ENCODE assay signal across 12 mouse cellular contexts in the genomic region with DNA sequence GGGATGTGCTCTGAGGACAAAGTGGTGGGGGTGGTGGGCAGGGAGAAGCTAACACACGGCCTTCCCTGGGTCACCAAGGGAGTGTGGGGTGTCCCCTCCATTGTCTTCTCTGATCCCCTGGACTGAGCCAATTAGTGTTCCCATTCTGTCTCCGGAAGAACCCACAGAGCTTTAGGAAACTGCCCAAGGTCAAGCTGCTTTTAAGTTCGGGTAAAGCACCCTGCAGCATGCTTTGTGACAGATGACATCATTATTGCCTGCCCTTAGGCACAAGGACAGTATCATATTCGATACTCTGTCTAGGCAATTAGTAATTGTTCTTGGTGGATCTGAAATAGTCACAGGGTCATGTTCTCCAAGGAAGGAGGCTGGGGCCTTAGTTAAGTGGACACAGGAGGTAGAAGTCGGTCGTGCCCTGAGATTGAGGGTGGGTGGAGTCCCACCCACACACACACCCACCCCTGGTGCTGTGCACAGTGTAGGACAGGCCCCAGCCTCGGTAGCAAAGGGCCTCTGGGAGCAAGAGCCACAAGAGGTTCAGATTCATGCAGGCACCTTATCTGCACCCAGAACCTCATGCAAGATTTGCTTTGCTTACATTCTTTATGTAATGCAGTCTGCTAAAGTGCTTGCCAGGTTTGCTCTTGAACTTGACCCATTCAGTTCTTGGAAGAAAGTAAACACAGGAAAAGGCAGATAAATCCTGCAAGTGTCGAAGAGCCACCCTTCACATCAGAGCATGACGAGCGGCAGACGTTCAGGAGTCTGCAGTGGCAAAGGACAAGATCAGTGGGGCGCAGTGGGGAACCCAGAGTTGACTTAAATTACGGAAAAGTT. TPM values are rescaled to one million over a fixed set of nuclear protein-coding genes. Genes with fewer than 3 reads are reported as not detected.
DNase-seq lines count a peak whose midpoint lies in the region; ATAC-seq lines count a peak whose summit lies in the region.
"Had no signal": no experiment of that assay in that cellular context is flagged by ENCODE, and none has a peak within 500 bp of the region (broad histone marks: within the 10 kb centered on the region; RNA-seq: fewer than 3 reads in every experiment).

No protein-coding gene starts in this region.

- H3K9me3 ChIP-seq in forebrain, embryonic 11.5 days (ENCODE audit: control insufficient read depth, low read length), result no peaks in the 10 kb centered on the region
- no peaks in the 10 kb centered on the region for H3K9me3 ChIP-seq in forebrain, embryonic 15.5 days
- no peaks in the 10 kb centered on the region for H3K9me3 ChIP-seq in kidney, embryonic 16.5 days (ENCODE audit: low read length)
- H3K9me3 ChIP-seq in hindbrain, embryonic 16.5 days (ENCODE audit: control insufficient read depth, low read length), result no peaks in the 10 kb centered on the region
- H3K9me3 ChIP-seq in midbrain, embryonic 14.5 days (ENCODE audit: control insufficient read depth, low read length), result no peaks in the 10 kb centered on the region

- no peak overlapping the region for H3K4me3 ChIP-seq in forebrain, embryonic 11.5 days (ENCODE audit: low read depth, low read length)
- H3K4me3 ChIP-seq in forebrain, embryonic 15.5 days, result no peak overlapping the region
- no peak overlapping the region for H3K4me3 ChIP-seq in kidney, embryonic 16.5 days (ENCODE audit: low read length)
- H3K4me3 ChIP-seq in hindbrain, embryonic 16.5 days (ENCODE audit: low read length), result no peak overlapping the region
- H3K4me3 ChIP-seq in midbrain, embryonic 14.5 days (replicated peaks; ENCODE audit: low read depth, low read length), result no peak overlapping the region

- H3K9ac ChIP-seq in forebrain, embryonic 11.5 days (ENCODE audit: low read length), result no peak overlapping the region
- H3K9ac ChIP-seq in forebrain, embryonic 15.5 days (replicated peaks), result no peak overlapping the region
- no peak overlapping the region for H3K9ac ChIP-seq in kidney, embryonic 16.5 days (replicated peaks; ENCODE audit: low read length)
- H3K9ac ChIP-seq in hindbrain, embryonic 16.5 days (ENCODE audit: low read depth, low read length), result no peak overlapping the region
- H3K9ac ChIP-seq in midbrain, embryonic 14.5 days (replicated peaks; ENCODE audit: low read length), result no peak overlapping the region

- no peaks in the 10 kb centered on the region for H3K27me3 ChIP-seq in forebrain, embryonic 11.5 days (ENCODE audit: control insufficient read depth, insufficient read depth, low read length)
- no peaks in the 10 kb centered on the region for H3K27me3 ChIP-seq in forebrain, embryonic 15.5 days
- no peaks in the 10 kb centered on the region for H3K27me3 ChIP-seq in kidney, embryonic 16.5 days (ENCODE audit: insufficient read depth, low read length)
- H3K27me3 ChIP-seq in hindbrain, embryonic 16.5 days (replicated peaks; ENCODE audit: control insufficient read depth, insufficient read depth, low read length), result no peaks in the 10 kb centered on the region
- no peaks in the 10 kb centered on the region for H3K27me3 ChIP-seq in midbrain, embryonic 14.5 days (ENCODE audit: control insufficient read depth, insufficient read depth, low read length)

- H3K36me3 ChIP-seq in forebrain, embryonic 11.5 days (ENCODE audit: control insufficient read depth, insufficient read depth, low read length), result peaks cover 19% of the 10 kb centered on the region; the same call in 1 of the 2 replicates
- peaks cover 41% of the 10 kb centered on the region for H3K36me3 ChIP-seq in forebrain, embryonic 15.5 days
- peaks cover 47% of the 10 kb centered on the region for H3K36me3 ChIP-seq in kidney, embryonic 16.5 days (ENCODE audit: insufficient read depth, low read length)
- H3K36me3 ChIP-seq in hindbrain, embryonic 16.5 days (ENCODE audit: control insufficient read depth, insufficient read depth, low read length), result peaks cover 25% of the 10 kb centered on the region
- peaks cover 48% of the 10 kb centered on the region for H3K36me3 ChIP-seq in midbrain, embryonic 14.5 days (ENCODE audit: control insufficient read depth, insufficient read depth, low read length)

- H3K4me2 ChIP-seq in forebrain, embryonic 11.5 days (ENCODE audit: low read depth, low read length, severe bottlenecking), result no peak overlapping the region
- H3K4me2 ChIP-seq in forebrain, embryonic 15.5 days (replicated peaks), result no peak overlapping the region
- H3K4me2 ChIP-seq in kidney, embryonic 16.5 days (replicated peaks; ENCODE audit: low read depth, low read length), result no peak overlapping the region
- H3K4me2 ChIP-seq in hindbrain, embryonic 16.5 days (ENCODE audit: low read length), result no peak overlapping the region
- H3K4me2 ChIP-seq in midbrain, embryonic 14.5 days (ENCODE audit: low read length), result no peak overlapping the region

- 74% methylated on average over 13 of the region's 13 CpGs for WGBS in forebrain, embryonic 11.5 days
- WGBS in forebrain, embryonic 15.5 days, result 67% methylated on average over 13 of the region's 13 CpGs
- 40% methylated on average over 13 of the region's 13 CpGs for WGBS in kidney, embryonic 16.5 days
- 67% methylated on average over 13 of the region's 13 CpGs for WGBS in hindbrain, embryonic 16.5 days
- WGBS in midbrain, embryonic 14.5 days, result 66% methylated on average over 13 of the region's 13 CpGs

- H3K4me1 ChIP-seq in forebrain, embryonic 11.5 days (replicated peaks; ENCODE audit: control insufficient read depth, insufficient read depth, low read length), result no peaks in the 10 kb centered on the region
- H3K4me1 ChIP-seq in forebrain, embryonic 15.5 days, result no peaks in the 10 kb centered on the region
- H3K4me1 ChIP-seq in kidney, embryonic 16.5 days (ENCODE audit: insufficient read depth, low read length), result peaks cover 3% of the 10 kb centered on the region; the same call in 1 of the 2 replicates
- H3K4me1 ChIP-seq in hindbrain, embryonic 16.5 days (ENCODE audit: control insufficient read depth, insufficient read depth, low read depth, low read length), result no peaks in the 10 kb centered on the region
- H3K4me1 ChIP-seq in midbrain, embryonic 14.5 days (ENCODE audit: control insufficient read depth, insufficient read depth, low read length), result no peaks in the 10 kb centered on the region

- no peak for DNase-seq in forebrain, embryonic 11.5 days (ENCODE audit: low spot score)
- no peak for DNase-seq in kidney, postnatal 14 days
- no peak for DNase-seq in midbrain, embryonic 14.5 days
- DNase-seq in cerebellum, adult 18-20 months, result no peak
- DNase-seq in ovary, postnatal 10 days (ENCODE audit: low spot score), result no peak
- DNase-seq: B cell, adult 2 months; embryo, embryonic 11 days; right cerebral cortex, adult 18-20 months had no signal

- ATAC-seq in forebrain, embryonic 11.5 days (replicated peaks; ENCODE audit: low FRiP score), result peak; percentile 34
- ATAC-seq in forebrain, embryonic 15.5 days (replicated peaks), result no peak
- peak; percentile 33; the same call in 1 of the 2 replicates for ATAC-seq in kidney, embryonic 16.5 days (ENCODE audit: low FRiP score, low TSS enrichment)
- 0 out of 2 replicates have a peak, but pooled peaks have one; percentile 24 for ATAC-seq in hindbrain, embryonic 16.5 days
- ATAC-seq in midbrain, embryonic 14.5 days (ENCODE audit: low FRiP score, low TSS enrichment), result no peak

- H3K27ac ChIP-seq in forebrain, embryonic 11.5 days (ENCODE audit: low read depth, low read length), result no peak overlapping the region
- no peak overlapping the region for H3K27ac ChIP-seq in forebrain, embryonic 15.5 days (replicated peaks)
- H3K27ac ChIP-seq in kidney, embryonic 16.5 days (ENCODE audit: low read length), result no peak overlapping the region
- no peak overlapping the region for H3K27ac ChIP-seq in hindbrain, embryonic 16.5 days (ENCODE audit: low read depth, low read length)
- H3K27ac ChIP-seq in midbrain, embryonic 14.5 days (replicated peaks; ENCODE audit: low read depth, low read length), result 0 out of 2 replicates have a peak overlapping the region, but pooled peaks have one; percentile 20

RNA-seq across cellular contexts. Expression of a gene that starts 14.9 kb away (rescaled TPM):
- 65.3 and 74.7 TPM in 2 replicates for polyA plus RNA-seq in forebrain, embryonic 11.5 days (2014; fragmentation: Nextera tagmentation; extraction: Ambion mirVana)
- 148 and 160 TPM in 2 replicates for polyA plus RNA-seq in forebrain, embryonic 15.5 days (2015; fragmentation: Nextera tagmentation; extraction: Ambion mirVana)
- polyA plus RNA-seq in kidney, embryonic 16.5 days (2015; fragmentation: Nextera tagmentation; extraction: Ambion mirVana), result 248 and 269 TPM in 2 replicates
- polyA plus RNA-seq in hindbrain, embryonic 16.5 days (2015; fragmentation: Nextera tagmentation; extraction: Ambion mirVana), result 223 and 225 TPM in 2 replicates
- polyA plus RNA-seq in midbrain, embryonic 14.5 days (2014; fragmentation: Nextera tagmentation; extraction: Ambion mirVana), result 136 and 176 TPM in 2 replicates

RNA-seq across cellular contexts. Expression of a gene that starts 19.3 kb away (rescaled TPM):
- polyA plus RNA-seq in forebrain, embryonic 11.5 days (2014; fragmentation: Nextera tagmentation; extraction: Ambion mirVana), result 0.60 and 1.1 TPM in 2 replicates
- 4.4 and 4.6 TPM in 2 replicates for polyA plus RNA-seq in forebrain, embryonic 15.5 days (2015; fragmentation: Nextera tagmentation; extraction: Ambion mirVana)
- 1.6 TPM in 2 replicates for polyA plus RNA-seq in kidney, embryonic 16.5 days (2015; fragmentation: Nextera tagmentation; extraction: Ambion mirVana)
- polyA plus RNA-seq in hindbrain, embryonic 16.5 days (2015; fragmentation: Nextera tagmentation; extraction: Ambion mirVana), result 7.5 and 9.5 TPM in 2 replicates
- 6.9 and 7.5 TPM in 2 replicates for polyA plus RNA-seq in midbrain, embryonic 14.5 days (2014; fragmentation: Nextera tagmentation; extraction: Ambion mirVana)
- polyA plus RNA-seq: heart, postnatal 0 days had no signal

RNA-seq across cellular contexts. Expression of a gene that starts 51.8 kb away (rescaled TPM):
- not detected in 2 replicates for polyA plus RNA-seq in forebrain, embryonic 11.5 days (2014; fragmentation: Nextera tagmentation; extraction: Ambion mirVana)
- 0.15 and 0.17 TPM in 2 replicates for polyA plus RNA-seq in forebrain, embryonic 15.5 days (2015; fragmentation: Nextera tagmentation; extraction: Ambion mirVana)
- polyA plus RNA-seq in kidney, embryonic 16.5 days (2015; fragmentation: Nextera tagmentation; extraction: Ambion mirVana), result 0.14 TPM in 1 of 2 replicates, not detected in the other
- 0.21 TPM in 2 replicates for polyA plus RNA-seq in hindbrain, embryonic 16.5 days (2015; fragmentation: Nextera tagmentation; extraction: Ambion mirVana)
- 0.05 and 0.11 TPM in 2 replicates for polyA plus RNA-seq in midbrain, embryonic 14.5 days (2014; fragmentation: Nextera tagmentation; extraction: Ambion mirVana)
- polyA plus RNA-seq: heart, postnatal 0 days had no signal

Comparison
In these comparisons a context has a peak if more than half of its experiments do, and no peak if none do; other contexts are left out.
1. ATAC-seq: peak in forebrain, embryonic 11.5 days (single experiment), kidney, embryonic 16.5 days (single experiment) and hindbrain, embryonic 16.5 days (single experiment); none in forebrain, embryonic 15.5 days (single experiment) and midbrain, embryonic 14.5 days (single experiment).